Mouse (Mus musculus) MEL (cell line): ENCODE data around the gene Mrps27. TPM values are rescaled to one million over a fixed set of nuclear protein-coding genes. Genes with fewer than 3 reads are reported as not detected.

Experiments used
- DNase-seq: peaks from one replicate; pipeline ENCODE4 v3.0.0; 2011; ENCODE audit warnings: low read depth, low spot score
- H3K27ac ChIP-seq: 2 replicates; pipeline ENCODE4 v1.5.1; 2012; ENCODE audit warnings: low read depth, mild to moderate bottlenecking, control low read depth, low read length, moderate library complexity; ENCODE audit not compliant: control insufficient read depth
- H3K27me3 ChIP-seq, 2 experiments: fragments of 150-350 bp in 1 of 2; sonication (generic) in 1 of 2; 2 replicates each; pipeline ENCODE4 v1.6.1; 2012; ENCODE audit warnings: low read length in 2 of 2, mild to moderate bottlenecking in 2 of 2, improper control_type of control experiment in 1 of 2, moderate library complexity in 1 of 2; ENCODE audit not compliant: insufficient read depth in 2 of 2, control insufficient read depth in 1 of 2
- H3K36me3 ChIP-seq, 2 experiments: 2 replicates each; pipeline ENCODE4 v1.6.1; 2012 to 2014; ENCODE audit warnings: low read length in 2 of 2, improper control_type of control experiment in 1 of 2, inconsistent platforms in 1 of 2, mild to moderate bottlenecking in 1 of 2; ENCODE audit not compliant: insufficient read depth in 2 of 2, control insufficient read depth in 1 of 2
- H3K4me1 ChIP-seq, 2 experiments: fragments of 150-350 bp in 1 of 2; sonication (generic) in 1 of 2; 2 replicates each; pipeline ENCODE4 v1.6.1; 2012; ENCODE audit warnings: low read length in 2 of 2, improper control_type of control experiment in 1 of 2, mild to moderate bottlenecking in 1 of 2; ENCODE audit not compliant: insufficient read depth in 2 of 2, control insufficient read depth in 1 of 2
- H3K4me3 ChIP-seq, 2 experiments: fragments of 150-350 bp in 1 of 2; sonication (generic) in 1 of 2; 2 replicates each; pipeline ENCODE4 v1.5.1; 2012; ENCODE audit warnings: low read depth in 2 of 2, low read length in 2 of 2, mild to moderate bottlenecking in 2 of 2, moderate library complexity in 2 of 2, control low read depth in 1 of 2, improper control_type of control experiment in 1 of 2; ENCODE audit not compliant: control insufficient read depth in 1 of 2, insufficient read depth in 1 of 2
- H3K79me2 ChIP-seq: 2 replicates; pipeline ENCODE4 v1.6.1; 2012; ENCODE audit warnings: mild to moderate bottlenecking, low read length, moderate library complexity; ENCODE audit not compliant: control insufficient read depth, poor library complexity, insufficient read depth
- H3K9ac ChIP-seq: 2 replicates; pipeline ENCODE4 v1.6.1; 2012; ENCODE audit warnings: low read depth, mild to moderate bottlenecking, control low read depth, low read length, moderate library complexity; ENCODE audit not compliant: control insufficient read depth, poor library complexity, severe bottlenecking
- H3K9me3 ChIP-seq: fragments of 150-350 bp; sonication (generic); replicated peaks from 2 replicates; pipeline ENCODE4 v1.6.1; 2012; ENCODE audit warnings: mild to moderate bottlenecking, low read length, improper control_type of control experiment, moderate library complexity; ENCODE audit not compliant: insufficient read depth
- BHLHE40 ChIP-seq: IDR thresholded peaks from 2 replicates; pipeline ENCODE4 v1.6.1; 2012; ENCODE audit warnings: low read depth, mild to moderate bottlenecking, inconsistent platforms, low read length, improper control_type of control experiment, borderline replicate concordance
- CHD1 ChIP-seq: IDR thresholded peaks from 2 replicates; pipeline ENCODE4 v1.6.1; 2012; ENCODE audit warnings: low read depth, mild to moderate bottlenecking, inconsistent platforms, low read length, improper control_type of control experiment
- CTCF ChIP-seq, 3 experiments: IDR thresholded peaks in 2 of 3; conservative IDR thresholded peaks in 1 of 3; 2 replicates each; pipeline ENCODE4 v1.5.1; 2011 to 2012; ENCODE audit warnings: low read length in 3 of 3, low read depth in 2 of 3, mild to moderate bottlenecking in 2 of 3, improper control_type of control experiment in 1 of 3, inconsistent platforms in 1 of 3, mixed read lengths in 1 of 3, moderate library complexity in 1 of 3; ENCODE audit not compliant: control insufficient read depth in 1 of 3, insufficient read depth in 1 of 3, poor library complexity in 1 of 3, severe bottlenecking in 1 of 3
- E2F4 ChIP-seq: IDR thresholded peaks from 2 replicates; pipeline ENCODE4 v1.6.1; 2011; ENCODE audit warnings: low read depth, low read length, improper control_type of control experiment, borderline replicate concordance
- EP300 ChIP-seq, 2 experiments: IDR thresholded peaks; 2 replicates each; pipeline ENCODE4 v1.6.1; 2011; ENCODE audit warnings: improper control_type of control experiment in 2 of 2, low read length in 2 of 2, low read depth in 1 of 2, mild to moderate bottlenecking in 1 of 2
- ETS1 ChIP-seq: IDR thresholded peaks from 2 replicates; pipeline ENCODE4 v1.6.1; 2012; ENCODE audit warnings: low read depth, mild to moderate bottlenecking, inconsistent platforms, low read length, improper control_type of control experiment, moderate library complexity
- GATA1 ChIP-seq: IDR thresholded peaks from 2 replicates; pipeline ENCODE4 v1.6.1; 2011; ENCODE audit warnings: low read depth, low read length, improper control_type of control experiment
- HCFC1 ChIP-seq: IDR thresholded peaks from 2 replicates; pipeline ENCODE4 v1.6.1; 2012; ENCODE audit warnings: low read depth, mild to moderate bottlenecking, inconsistent platforms, low read length, improper control_type of control experiment, moderate library complexity
- JUND ChIP-seq: IDR thresholded peaks from 2 replicates; pipeline ENCODE4 v1.6.1; 2011; ENCODE audit warnings: low read depth, mild to moderate bottlenecking, improper control_type of control experiment, low read length
- MAFK ChIP-seq: IDR thresholded peaks from 2 replicates; pipeline ENCODE4 v1.6.1; 2011; ENCODE audit warnings: low read depth, mild to moderate bottlenecking, low read length, improper control_type of control experiment, borderline replicate concordance
- MAZ ChIP-seq: IDR thresholded peaks from 2 replicates; pipeline ENCODE4 v1.6.1; 2012; ENCODE audit warnings: low read depth, mild to moderate bottlenecking, inconsistent platforms, low read length, improper control_type of control experiment
- MXI1 ChIP-seq: IDR thresholded peaks from 2 replicates; pipeline ENCODE4 v1.6.1; 2011; ENCODE audit warnings: mild to moderate bottlenecking, low read depth, low read length, improper control_type of control experiment
- MYB ChIP-seq: IDR thresholded peaks from 2 replicates; pipeline ENCODE4 v1.6.1; 2011; ENCODE audit warnings: mild to moderate bottlenecking, low read depth, low read length, improper control_type of control experiment
- MYC ChIP-seq: IDR thresholded peaks from 2 replicates; pipeline ENCODE4 v1.6.1; 2011; ENCODE audit warnings: low read depth, mild to moderate bottlenecking, low read length, improper control_type of control experiment, moderate library complexity
- POLR2AphosphoS5 ChIP-seq: IDR thresholded peaks from 2 replicates; pipeline ENCODE4 v1.6.1; 2012; ENCODE audit warnings: low read depth, borderline replicate concordance, mild to moderate bottlenecking, inconsistent platforms, low read length, moderate library complexity, mixed read lengths
- RCOR1 ChIP-seq: IDR thresholded peaks from 2 replicates; pipeline ENCODE4 v1.6.1; 2012; ENCODE audit warnings: low read depth, mild to moderate bottlenecking, inconsistent platforms, low read length, improper control_type of control experiment
- SIN3A ChIP-seq: IDR thresholded peaks from 2 replicates; pipeline ENCODE4 v1.6.1; 2012; ENCODE audit warnings: low read length, improper control_type of control experiment, inconsistent platforms
- SMC3 ChIP-seq: IDR thresholded peaks from 2 replicates; pipeline ENCODE4 v1.6.1; 2011; ENCODE audit warnings: low read depth, low read length, improper control_type of control experiment
- TCF12 ChIP-seq: IDR thresholded peaks from 2 replicates; pipeline ENCODE4 v1.6.1; 2014; ENCODE audit warnings: low read depth, mild to moderate bottlenecking, inconsistent platforms, low read length, improper control_type of control experiment, moderate library complexity
- UBTF ChIP-seq: IDR thresholded peaks from 2 replicates; pipeline ENCODE4 v1.6.1; 2012; ENCODE audit warnings: low read depth, mild to moderate bottlenecking, inconsistent platforms, low read length, improper control_type of control experiment, moderate library complexity, borderline replicate concordance; ENCODE audit not compliant: insufficient read depth
- USF1 ChIP-seq: IDR thresholded peaks from 2 replicates; pipeline ENCODE4 v1.6.1; 2014; ENCODE audit warnings: low read depth, mild to moderate bottlenecking, inconsistent platforms, low read length, improper control_type of control experiment, moderate library complexity
- ZC3H11A ChIP-seq: IDR thresholded peaks from 2 replicates; pipeline ENCODE4 v1.6.1; 2012; ENCODE audit warnings: low read depth, mild to moderate bottlenecking, inconsistent platforms, low read length, improper control_type of control experiment
- ZKSCAN1 ChIP-seq: IDR thresholded peaks from 2 replicates; pipeline ENCODE4 v1.6.1; 2012; ENCODE audit warnings: low read depth, mild to moderate bottlenecking, inconsistent platforms, low read length, improper control_type of control experiment, moderate library complexity
- ZMIZ1 ChIP-seq: IDR thresholded peaks from 2 replicates; pipeline ENCODE4 v1.6.1; 2012; ENCODE audit warnings: low read depth, mild to moderate bottlenecking, inconsistent platforms, low read length, improper control_type of control experiment, moderate library complexity
- polyA plus RNA-seq, 2 experiments: library from polyadenylated mRNA; stranded (reverse) in 1 of 2; unstranded in 1 of 2; fragments of >175 nt in 1 of 2; fragments of >200 nt in 1 of 2; gene quantifications; 2 replicates each; pipeline versions ENCODE4 v1.2.1 to v1.2.4; 2012; ENCODE audit warnings: low replicate concordance in 2 of 2, low read depth in 1 of 2; ENCODE audit not compliant: insufficient read length in 2 of 2, insufficient read depth in 1 of 2, missing spikeins in 1 of 2
- total RNA-seq: library from RNA; depleted of rRNA; stranded (reverse); fragments of 300-350 nt; gene quantifications from 2 replicates; pipeline ENCODE4 v1.2.3, GENCODE M21; 2012

The Mrps27 gene
- total and polyA plus RNA-seq, 3 experiments: 27.9 to 44.1 TPM; not detected in 1

- Histone ChIP-seq H3K27ac (no peak overlapping the region), H3K36me3 (no peaks in the 10 kb centered on the region), H3K9ac (no peak overlapping the region), H3K27me3 (no peaks in the 10 kb centered on the region; a peak in 1 of 4 replicates), H3K4me1 (no peaks in the 10 kb centered on the region), H3K9me3 (no peaks in the 10 kb centered on the region), H3K79me2 (no peaks in the 10 kb centered on the region), H3K4me3 (no peak overlapping the region)
- TF ChIP-seq UBTF (no peak), RCOR1 (no peak), MAZ (no peak), MYB (no peak), ETS1 (no peak)
- DNase-seq: no peak
Measured at GRCm38 (mm10) chr13:99448278-99448677, 103.7 kb downstream of the Mrps27 start.

- no peaks in the 10 kb centered on the region for H3K36me3 ChIP-seq
- no peaks in the 10 kb centered on the region for H3K4me1 ChIP-seq
- H3K79me2 ChIP-seq: no peaks in the 10 kb centered on the region
- no peaks in the 10 kb centered on the region; a peak in 1 of 4 replicates for H3K27me3 ChIP-seq
- H3K9ac ChIP-seq: no peak overlapping the region
- no peak overlapping the region for H3K27ac ChIP-seq
- no peaks in the 10 kb centered on the region for H3K9me3 ChIP-seq
- TF ChIP-seq MAFK (no peak), USF1 (no peak), E2F4 (no peak), SMC3 (no peak), CHD1 (no peak), HCFC1 (no peak), SIN3A (no peak), BHLHE40 (no peak), MXI1 (no peak), CTCF (IDR thresholded peaks at IDR 0.05 in 2 of 3, conservative IDR thresholded peaks at IDR 0.05 in 1 of 3; ENCODE audit: control insufficient read depth in 1 of 3, insufficient read depth in 1 of 3, low read depth in 2 of 3, low read length in 3 of 3, poor library complexity in 1 of 3, severe bottlenecking in 1 of 3) (no peak), JUND (no peak)
- no peak for DNase-seq
- no peak overlapping the region for H3K4me3 ChIP-seq
Measured at GRCm38 (mm10) chr13:99449547-99449946, 105.0 kb downstream of the Mrps27 start.

DNA sequence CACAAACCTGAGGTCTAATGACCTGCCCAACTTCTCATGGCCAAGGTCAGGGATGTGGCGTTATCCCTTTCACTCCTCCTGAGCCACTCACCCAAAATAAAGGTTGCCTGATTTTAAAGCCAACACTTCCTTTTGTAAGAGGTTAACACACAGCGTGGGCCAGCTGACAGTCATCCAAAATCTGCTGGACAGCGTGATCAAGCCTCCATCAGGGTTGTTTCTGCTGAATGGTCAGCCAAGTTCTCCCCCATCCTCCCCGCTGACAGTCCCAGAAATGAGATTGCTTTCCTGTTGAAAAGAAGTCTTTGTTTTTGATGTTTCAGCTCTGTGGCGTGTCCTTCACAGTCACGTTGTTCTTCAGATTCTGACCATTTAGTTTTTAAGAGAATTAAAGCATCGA lies 106.2 kb downstream of the Mrps27 start:
- no peaks in the 10 kb centered on the region; a peak in 1 of 4 replicates for H3K27me3 ChIP-seq
- TF ChIP-seq MYC: no peak
- no peak for TF ChIP-seq MYB
- no peak for TF ChIP-seq HCFC1
- no peak for TF ChIP-seq GATA1
- no peak for TF ChIP-seq ZMIZ1
- TF ChIP-seq USF1: no peak
- TF ChIP-seq POLR2AphosphoS5: no peak
- TF ChIP-seq TCF12: no peak
- no peak for TF ChIP-seq CHD1
- TF ChIP-seq ZC3H11A: no peak
- TF ChIP-seq ZKSCAN1: no peak
- TF ChIP-seq UBTF: no peak
- no peak for TF ChIP-seq EP300 (IDR thresholded peaks at IDR 0.05; ENCODE audit: low read depth in 1 of 2, low read length in 2 of 2)
- TF ChIP-seq, all 39 proteins: peak for 0
- Histone ChIP-seq H3K79me2 (no peaks in the 10 kb centered on the region), H3K9ac (no peak overlapping the region), H3K4me3 (no peak overlapping the region), H3K9me3 (no peaks in the 10 kb centered on the region), H3K36me3 (no peaks in the 10 kb centered on the region), H3K27ac (no peak overlapping the region), H3K4me1 (no peaks in the 10 kb centered on the region)
- DNase-seq: no peak
